Mouse (Mus musculus) 3T3-L1 (cell line): ENCODE results near the gene Neurod6.

Experiments
- DNase-seq: peaks from one replicate; pipeline ENCODE4 v3.0.0-alpha.2; 2015; ENCODE audit warnings: low read depth, low spot score

Gene Neurod6

DNA sequence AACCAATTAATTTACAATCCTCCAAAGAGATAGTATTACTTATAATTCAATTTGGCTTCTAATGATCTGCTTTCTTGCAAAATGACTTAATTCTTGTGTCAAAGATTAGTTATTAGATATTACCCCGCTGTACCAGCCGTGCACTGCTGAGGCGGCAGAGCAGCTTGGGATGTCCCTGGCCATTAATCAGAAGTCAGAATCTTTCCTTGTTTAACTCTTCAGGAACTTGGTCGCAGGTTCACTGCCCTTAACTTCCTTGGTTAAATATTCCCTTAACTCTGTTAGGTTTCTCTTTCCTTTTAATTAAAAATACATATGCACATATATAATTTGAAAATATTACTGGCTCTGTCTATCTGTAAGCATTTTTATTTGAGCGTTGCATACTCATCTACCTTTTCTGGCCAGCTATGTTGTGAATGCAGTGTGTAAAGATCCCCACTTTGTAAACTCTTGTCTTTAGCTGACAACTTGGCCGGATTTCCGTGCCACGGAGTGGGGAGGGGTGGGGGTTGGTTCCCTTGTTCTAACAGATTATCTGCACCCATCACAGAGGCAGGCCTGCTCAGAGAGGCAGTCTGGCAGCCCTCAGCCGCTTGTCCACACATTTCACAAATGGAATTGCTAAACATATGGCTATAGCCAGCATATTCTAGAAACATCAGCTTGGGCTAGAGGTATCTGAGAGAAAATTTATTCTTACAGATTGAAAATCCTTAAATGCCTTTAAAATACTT is 34.1 kb downstream of the Neurod6 start:
- DNase-seq: no peak

DNA sequence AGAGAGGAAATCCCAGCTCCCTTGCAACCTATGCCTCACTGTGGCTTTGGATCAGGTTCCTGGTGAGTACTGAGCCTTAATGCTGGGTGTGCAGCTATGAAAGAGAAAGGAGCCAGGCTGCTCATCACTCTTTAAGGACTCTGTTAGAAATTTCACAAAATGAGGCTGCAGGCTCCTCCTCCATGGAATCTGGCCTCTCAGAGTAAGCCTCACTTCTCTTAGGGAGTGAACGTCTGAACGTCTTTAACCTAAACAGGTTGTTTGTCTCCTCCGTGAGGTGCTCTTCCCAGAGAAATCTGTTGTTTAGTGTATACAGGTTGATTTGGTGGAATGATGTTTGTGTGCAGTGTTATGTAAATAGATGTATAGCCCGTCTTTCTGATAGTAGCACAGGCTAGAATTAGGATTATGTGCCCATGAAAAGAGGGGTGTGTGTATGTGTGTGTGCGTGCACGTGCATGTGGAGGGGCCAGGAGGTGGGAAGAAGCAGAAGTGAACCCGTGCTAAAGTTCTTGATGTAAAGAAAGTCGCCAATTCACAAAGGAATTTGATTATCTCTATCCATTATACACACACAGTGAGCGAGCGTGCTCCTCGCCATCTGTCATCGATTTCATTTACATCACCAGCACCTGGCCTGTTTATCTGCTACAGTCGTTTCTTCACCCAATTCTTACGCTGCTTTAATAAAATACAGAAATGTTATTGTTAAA is 34.8 kb downstream of the Neurod6 start:
- DNase-seq: no peak

DNA sequence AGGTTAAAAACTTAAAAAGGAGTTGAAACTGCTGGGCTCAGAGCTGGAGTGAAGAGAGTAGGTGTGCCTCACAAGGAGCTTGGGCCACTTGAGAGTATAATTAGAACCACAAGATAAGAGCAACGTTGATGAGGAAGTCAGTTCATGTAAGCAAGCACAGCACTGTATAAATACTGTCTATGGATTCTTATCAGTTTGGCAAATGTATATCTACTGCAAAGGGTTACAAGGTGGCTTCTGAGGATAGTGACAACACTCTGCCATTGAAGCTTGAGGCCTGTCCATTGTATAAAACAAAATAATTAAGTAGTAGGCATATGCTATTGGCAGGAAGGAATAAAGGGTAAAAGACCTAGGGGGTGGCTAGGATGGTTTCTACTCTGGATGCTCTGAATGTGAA is 46.4 kb downstream of the Neurod6 start:
- no peak for DNase-seq
